18 mouse cellular contexts compared by ENCODE assay signal in genomic region chr19:10316956-10317355, GRCm38 (mm10). TPM values are rescaled to one million over a fixed set of nuclear protein-coding genes. Genes with fewer than 3 reads are reported as not detected.
"Had no signal": no experiment of that assay in that cellular context is flagged by ENCODE, and none has a peak within 500 bp of the region (broad histone marks: within the 10 kb centered on the region; RNA-seq: fewer than 3 reads in every experiment).

No protein-coding gene starts in this region.

- H3K4me1 ChIP-seq: midbrain, embryonic 13.5 days; midbrain, embryonic 15.5 days; neural tube, embryonic 12.5 days; stomach, embryonic 15.5 days had no signal

- H3K9me3 ChIP-seq: lung, embryonic 15.5 days; midbrain, embryonic 13.5 days; midbrain, embryonic 15.5 days; neural tube, embryonic 12.5 days; stomach, embryonic 15.5 days had no signal

- H3K36me3 ChIP-seq: lung, embryonic 15.5 days; midbrain, embryonic 13.5 days; midbrain, embryonic 15.5 days; neural tube, embryonic 12.5 days; stomach, embryonic 15.5 days had no signal

- DNase-seq: lung, adult 2 months; lung, postnatal 14 days; lung, postnatal 36 days; right cerebral cortex, postnatal 14 days; thymus, adult 2 months; thymus, postnatal 25 days; thymus, postnatal 4 days had no signal

- H3K27me3 ChIP-seq: lung, embryonic 15.5 days; stomach, embryonic 15.5 days had no signal

- H3K9ac ChIP-seq: lung, embryonic 15.5 days; midbrain, embryonic 13.5 days; midbrain, embryonic 15.5 days; neural tube, embryonic 12.5 days; stomach, embryonic 15.5 days had no signal

- H3K4me2 ChIP-seq: lung, embryonic 15.5 days; midbrain, embryonic 11.5 days; midbrain, embryonic 13.5 days; midbrain, embryonic 15.5 days; neural tube, embryonic 12.5 days; stomach, embryonic 15.5 days had no signal

- ATAC-seq: midbrain, embryonic 13.5 days; midbrain, embryonic 15.5 days had no signal

- H3K4me3 ChIP-seq: lung, embryonic 15.5 days; megakaryocyte, embryonic 14.5 days; midbrain, embryonic 13.5 days; midbrain, embryonic 15.5 days; neural tube, embryonic 12.5 days; stomach, embryonic 15.5 days had no signal

- H3K27ac ChIP-seq: lung, embryonic 15.5 days; macrophage; midbrain, embryonic 13.5 days; midbrain, embryonic 15.5 days; neural tube, embryonic 12.5 days; stomach, embryonic 15.5 days; stomach, postnatal 0 days had no signal

RNA-seq across cellular contexts. Expression of gene Dagla, which starts 12.3 kb away (rescaled TPM):
- total RNA-seq: monocyte, adult 5-6 weeks; neutrophil, adult 5-6 weeks had no signal
